Mouse (Mus musculus) intestine, embryonic 14.5 days (tissue): Measurements from ENCODE around the gene Cxcr1. TPM values are rescaled to one million over a fixed set of nuclear protein-coding genes. Genes with fewer than 3 reads are reported as not detected.

Experiments
- ATAC-seq: fragments of 200-750 bp; cut with Nextera tagmentation; replicated peaks from 2 replicates; pipeline ENCODE4 v1.8.0; 2017; ENCODE audit warnings: low read depth, moderate number of reproducible peaks, moderate TSS enrichment, moderate library complexity; ENCODE audit not compliant: low FRiP score, low TSS enrichment
- DNase-seq: peaks from one replicate; pipeline ENCODE4 v3.0.0-alpha.2; 2018; ENCODE audit warnings: low spot score
- H3K27ac ChIP-seq: fragments of 300-500 bp; sonication (generic); 2 replicates; pipeline ENCODE4 v1.5.1; 2014; ENCODE audit warnings: low read depth, mild to moderate bottlenecking, control low read depth
- H3K27me3 ChIP-seq: fragments of 300-500 bp; sonication (generic); replicated peaks from 2 replicates; pipeline ENCODE4 v1.6.1; 2014; ENCODE audit warnings: low read length, control low read depth; ENCODE audit not compliant: control insufficient read depth, insufficient read depth
- H3K36me3 ChIP-seq: fragments of 300-500 bp; sonication (generic); 2 replicates; pipeline ENCODE4 v1.6.1; 2014; ENCODE audit warnings: low read length, control low read depth; ENCODE audit not compliant: control insufficient read depth, insufficient read depth
- H3K4me1 ChIP-seq: fragments of 300-500 bp; sonication (generic); replicated peaks from 2 replicates; pipeline ENCODE4 v1.6.1; 2014; ENCODE audit warnings: low read length, control low read depth, mixed read lengths; ENCODE audit not compliant: control insufficient read depth, insufficient read depth
- H3K4me2 ChIP-seq: fragments of 300-500 bp; sonication (generic); 2 replicates; pipeline ENCODE4 v1.6.1; 2014; ENCODE audit warnings: low read length
- H3K4me3 ChIP-seq: fragments of 300-500 bp; sonication (generic); 2 replicates; pipeline ENCODE4 v1.5.1; 2014; ENCODE audit warnings: low read depth, low read length, control low read depth, mixed read lengths
- H3K9ac ChIP-seq: fragments of 300-500 bp; sonication (generic); 2 replicates; pipeline ENCODE4 v1.6.1; 2014; ENCODE audit warnings: mild to moderate bottlenecking, low read length
- H3K9me3 ChIP-seq: fragments of 300-500 bp; sonication (generic); 2 replicates; pipeline ENCODE4 v1.6.1; 2016; ENCODE audit warnings: low read length, control low read depth; ENCODE audit not compliant: control insufficient read depth
- WGBS: fragments of 180-500 bp; shearing (Covaris S2); extraction: QIAGEN DNeasy Blood & Tissue Kit; methylation state at CpG from one replicate; pipeline ENCODE4 v1.1.7; 2014; 5-methylcytosine and 5-hydroxymethylcytosine counted together
- polyA plus RNA-seq: library from polyadenylated mRNA; unstranded; fragments of >200 nt; fragmentation: Nextera tagmentation; extraction: Ambion mirVana; gene quantifications from 2 replicates; pipeline ENCODE4 v1.2.1, GENCODE M21; 2014

The Cxcr1 gene
- polyA plus RNA-seq, 1 experiment from 2014 or later, result not detected

DNA sequence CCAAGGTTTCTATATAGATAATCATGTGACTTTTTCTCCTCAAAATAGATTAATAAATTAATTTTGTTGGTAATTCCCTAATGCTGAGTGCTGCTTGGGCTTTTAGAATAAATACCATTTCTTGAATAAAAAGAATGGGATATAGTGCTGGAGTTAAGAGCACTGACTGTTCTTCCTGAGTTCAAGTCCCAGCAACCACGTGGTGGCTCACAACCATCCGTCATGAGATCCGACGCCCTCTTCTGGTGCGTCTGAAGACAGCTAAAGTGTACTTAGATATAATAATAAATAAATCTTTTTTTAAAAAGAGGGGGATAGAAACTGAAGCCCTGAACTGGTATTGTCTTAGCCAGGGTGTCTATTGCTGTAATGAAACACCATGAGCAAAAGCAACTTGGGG lies 9.0 kb upstream of the Cxcr1 start:
- 63% methylated on average over 5 of the region's 5 CpGs for WGBS
- DNase-seq (no peak), ATAC-seq (no peak)
- H3K4me3 ChIP-seq, result no peak overlapping the region
- H3K36me3 ChIP-seq, result no peaks in the 10 kb centered on the region
- no peaks in the 10 kb centered on the region for H3K27me3 ChIP-seq
- H3K4me2 ChIP-seq, result no peak overlapping the region
- no peak overlapping the region for H3K9ac ChIP-seq
- H3K9me3 ChIP-seq, result no peaks in the 10 kb centered on the region
- peaks cover 10% of the 10 kb centered on the region for H3K4me1 ChIP-seq
- H3K27ac ChIP-seq, result no peak overlapping the region

DNA sequence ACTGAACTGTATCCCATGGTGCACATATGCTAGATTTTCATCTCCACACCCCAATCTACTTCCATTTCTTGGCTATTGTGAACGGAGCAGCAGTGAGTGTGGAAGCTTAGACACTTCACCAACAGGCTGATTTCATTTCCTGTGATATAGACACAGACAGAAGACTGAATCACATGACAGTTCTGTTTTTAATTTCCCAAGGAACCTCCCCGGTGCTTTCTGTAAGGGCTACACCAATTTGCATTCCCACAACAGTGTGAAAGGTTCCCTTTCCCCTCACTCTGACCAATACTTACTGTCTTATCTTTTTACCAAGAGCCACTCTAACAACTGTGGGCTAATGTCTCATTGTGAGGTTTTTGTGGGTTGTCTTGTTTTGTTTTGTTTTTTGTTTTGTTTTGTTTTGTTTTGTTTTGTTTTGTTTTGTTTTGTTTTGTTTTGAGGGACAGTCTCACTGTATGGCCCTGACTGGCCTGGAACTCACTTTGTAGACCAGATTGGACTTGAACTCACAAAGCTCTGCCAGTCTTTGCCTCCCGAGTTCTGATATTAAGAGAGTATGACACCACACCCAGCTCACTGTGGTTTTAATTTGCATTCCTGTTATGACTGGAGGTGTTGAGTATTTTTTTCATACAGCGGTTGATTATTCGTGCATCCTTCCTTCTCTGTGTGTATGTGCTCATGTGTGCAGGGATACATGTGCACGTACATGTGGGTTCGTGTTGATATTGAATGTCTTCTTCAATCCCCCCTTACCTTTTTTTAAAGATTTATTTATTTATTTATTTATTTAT lies 6.8 kb upstream of the Cxcr1 start:
- ATAC-seq, result no peak
- Histone ChIP-seq H3K4me1 (peaks cover 10% of the 10 kb centered on the region; the same call in 1 of the 2 replicates), H3K27ac (no peak overlapping the region), H3K4me2 (no peak overlapping the region), H3K27me3 (no peaks in the 10 kb centered on the region), H3K9me3 (no peaks in the 10 kb centered on the region), H3K4me3 (no peak overlapping the region), H3K9ac (no peak overlapping the region), H3K36me3 (no peaks in the 10 kb centered on the region)
- no peak for DNase-seq
- WGBS, result 84% methylated on average over 7 of the region's 7 CpGs

DNA sequence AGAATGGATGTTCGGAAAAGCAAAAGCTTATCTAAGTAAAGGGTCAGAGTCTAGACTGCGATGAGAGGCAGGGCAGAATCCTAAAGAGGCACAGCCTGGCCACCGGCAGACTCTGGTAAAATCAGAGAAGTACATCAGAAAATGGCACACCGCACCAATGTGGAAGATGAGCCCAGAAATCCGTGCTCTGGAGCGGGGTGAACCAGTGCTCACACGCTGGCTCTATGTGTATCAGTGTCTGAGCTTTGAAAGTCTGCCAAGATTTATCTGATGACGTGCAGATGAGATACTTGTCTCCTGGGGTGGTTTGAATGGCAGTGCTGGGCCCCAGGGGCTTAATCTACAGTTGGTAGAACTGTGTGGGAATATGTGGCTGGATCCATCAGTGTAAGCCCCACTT lies 4.6 kb upstream of the Cxcr1 start:
- no peak overlapping the region for H3K9ac ChIP-seq
- no peak overlapping the region for H3K4me2 ChIP-seq
- 69% methylated on average over 8 of the region's 8 CpGs for WGBS
- DNase-seq (no peak), ATAC-seq (no peak)
- no peaks in the 10 kb centered on the region for H3K36me3 ChIP-seq
- peaks cover 10% of the 10 kb centered on the region; the same call in 1 of the 2 replicates for H3K4me1 ChIP-seq
- no peak overlapping the region for H3K27ac ChIP-seq
- H3K4me3 ChIP-seq, result no peak overlapping the region
- H3K9me3 ChIP-seq, result no peaks in the 10 kb centered on the region
- no peaks in the 10 kb centered on the region for H3K27me3 ChIP-seq

DNA sequence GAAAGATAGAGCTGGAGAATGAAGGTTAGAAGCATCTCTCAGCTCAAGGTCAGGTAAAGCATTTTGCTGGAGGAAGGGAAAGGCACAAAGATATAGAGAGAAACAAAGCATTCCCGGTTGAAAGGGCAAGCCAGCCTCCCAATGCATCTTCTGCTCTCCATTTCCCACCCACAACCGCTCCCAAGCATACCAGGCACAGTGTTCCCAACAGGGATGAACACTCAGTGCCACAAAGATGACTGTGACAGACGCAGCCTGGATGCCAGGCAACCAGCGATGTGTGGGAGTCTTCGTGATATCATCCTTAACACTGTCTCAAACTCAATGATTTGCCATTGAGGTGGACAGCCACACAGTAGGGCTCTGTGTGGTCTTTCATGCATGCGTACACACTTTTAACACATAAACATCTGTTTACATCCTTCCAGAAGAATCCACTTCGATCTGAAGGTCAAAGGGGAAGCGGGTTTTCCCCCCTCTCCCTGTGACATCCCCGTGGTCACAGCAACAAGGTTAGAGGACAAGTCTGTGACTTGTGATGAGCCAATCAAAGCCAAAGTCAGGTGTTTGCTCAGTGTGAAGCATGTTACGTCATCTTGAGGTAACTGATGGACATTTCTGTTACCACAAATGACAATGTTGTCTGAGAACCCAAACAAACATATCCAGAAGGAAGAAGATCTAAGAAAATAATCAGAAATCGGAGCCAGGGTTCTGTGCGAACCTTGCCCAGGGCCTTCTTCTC lies 3.5 kb upstream of the Cxcr1 start:
- Histone ChIP-seq H3K27ac (no peak overlapping the region), H3K36me3 (no peaks in the 10 kb centered on the region), H3K4me2 (no peak overlapping the region), H3K4me3 (no peak overlapping the region), H3K4me1 (peaks cover 10% of the 10 kb centered on the region; the same call in 1 of the 2 replicates), H3K9me3 (no peaks in the 10 kb centered on the region), H3K27me3 (no peaks in the 10 kb centered on the region), H3K9ac (no peak overlapping the region)
- WGBS, result 81% methylated on average over 12 of the region's 12 CpGs
- no peak for ATAC-seq
- no peak for DNase-seq

DNA sequence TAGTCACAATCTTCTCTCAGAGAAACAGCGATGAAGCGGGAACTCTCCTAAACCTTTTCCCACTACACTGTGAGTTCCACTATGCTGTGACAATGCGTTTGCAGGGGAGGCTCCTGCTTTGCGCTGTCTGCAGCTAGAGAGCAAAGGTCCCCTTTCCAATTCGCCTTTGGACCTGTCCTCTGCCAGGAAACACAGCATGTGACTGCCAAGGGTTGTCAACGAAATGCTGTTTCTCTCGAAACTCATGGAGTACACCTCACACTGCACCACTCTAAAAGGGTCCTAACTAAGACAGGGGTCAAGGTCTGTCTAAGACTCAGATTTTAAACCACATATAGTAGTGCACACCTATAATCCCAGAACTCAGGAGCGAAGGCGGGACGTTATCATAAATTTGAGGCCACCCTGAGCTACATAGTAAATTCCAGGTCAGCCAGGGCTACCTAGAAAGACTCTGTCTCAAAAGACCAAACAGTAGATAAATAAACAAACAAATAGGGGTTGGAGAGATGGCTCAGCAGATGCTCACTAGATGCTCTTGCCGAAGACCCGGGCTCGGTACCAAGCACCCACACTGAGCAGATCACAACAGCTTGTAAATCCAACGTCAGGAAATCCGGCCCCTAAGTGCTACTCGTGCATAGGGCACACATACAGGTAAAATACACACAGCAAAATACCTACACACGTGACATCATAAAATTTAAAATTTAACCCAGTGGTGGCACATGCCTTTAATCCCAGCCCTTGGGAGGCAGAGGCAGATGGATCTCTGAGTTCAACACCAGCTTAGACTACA lies 2.4 kb upstream of the Cxcr1 start:
- Histone ChIP-seq H3K36me3 (no peaks in the 10 kb centered on the region), H3K27ac (no peak overlapping the region), H3K4me3 (no peak overlapping the region), H3K27me3 (no peaks in the 10 kb centered on the region), H3K9ac (no peak overlapping the region), H3K4me2 (no peak overlapping the region), H3K4me1 (peaks cover 10% of the 10 kb centered on the region; the same call in 1 of the 2 replicates), H3K9me3 (no peaks in the 10 kb centered on the region)
- WGBS, result 73% methylated on average over 17 of the region's 17 CpGs
- DNase-seq (no peak), ATAC-seq (no peak)

DNA sequence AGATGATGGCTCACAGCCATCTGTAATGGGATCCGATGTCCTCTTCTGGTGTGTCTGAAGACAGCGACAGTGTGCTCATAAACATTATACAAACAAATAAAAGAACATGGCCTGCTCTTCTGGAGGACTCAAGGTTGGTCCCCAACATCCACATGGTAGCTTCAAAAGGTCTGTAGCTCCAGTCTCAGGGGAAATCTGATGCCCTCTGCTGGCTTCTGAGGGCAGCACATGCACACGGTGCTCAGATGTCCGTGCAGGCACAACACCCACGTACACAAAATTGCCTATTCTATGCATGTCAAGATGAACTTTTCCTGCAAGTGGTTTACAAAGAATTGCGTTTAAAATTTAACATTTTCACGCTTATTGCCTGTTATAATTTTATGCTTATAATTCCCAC lies 1.5 kb upstream of the Cxcr1 start:
- H3K4me3 ChIP-seq, result no peak overlapping the region
- no peak overlapping the region for H3K4me2 ChIP-seq
- no peak for DNase-seq
- H3K4me1 ChIP-seq, result peaks cover 7% of the 10 kb centered on the region; the same call in 1 of the 2 replicates
- WGBS, result 52% methylated on average over 7 of the region's 7 CpGs
- H3K27ac ChIP-seq, result no peak overlapping the region
- H3K9me3 ChIP-seq, result no peaks in the 10 kb centered on the region
- ATAC-seq, result no peak
- H3K36me3 ChIP-seq, result no peaks in the 10 kb centered on the region
- no peaks in the 10 kb centered on the region for H3K27me3 ChIP-seq
- no peak overlapping the region for H3K9ac ChIP-seq

DNA sequence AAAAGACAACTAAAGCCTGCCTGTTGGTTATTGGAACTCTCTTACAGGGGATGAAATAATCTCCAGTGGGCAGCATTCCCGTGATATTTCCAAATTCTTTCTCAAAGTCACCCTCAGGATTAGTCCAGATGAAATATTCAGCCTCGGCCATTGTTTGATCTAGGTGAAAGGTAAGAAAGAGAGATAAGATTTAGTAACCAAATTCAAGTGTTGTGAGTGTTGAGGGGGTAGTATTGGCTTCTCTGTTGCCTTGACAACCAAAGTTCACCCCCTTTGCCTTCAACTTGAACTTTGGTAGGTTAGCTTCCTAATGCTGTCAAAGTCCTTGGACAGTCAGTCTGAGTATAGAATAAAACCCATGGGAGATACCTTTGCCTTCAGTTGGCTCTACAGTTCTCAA lies 1.7 kb downstream of the Cxcr1 start:
- Histone ChIP-seq H3K4me1 (no peaks in the 10 kb centered on the region), H3K4me2 (no peak overlapping the region), H3K27me3 (no peaks in the 10 kb centered on the region), H3K9me3 (no peaks in the 10 kb centered on the region), H3K27ac (no peak overlapping the region), H3K36me3 (no peaks in the 10 kb centered on the region), H3K9ac (no peak overlapping the region), H3K4me3 (no peak overlapping the region)
- ATAC-seq (no peak), DNase-seq (no peak)
- WGBS, result 77% methylated on average over 2 of the region's 2 CpGs

DNA sequence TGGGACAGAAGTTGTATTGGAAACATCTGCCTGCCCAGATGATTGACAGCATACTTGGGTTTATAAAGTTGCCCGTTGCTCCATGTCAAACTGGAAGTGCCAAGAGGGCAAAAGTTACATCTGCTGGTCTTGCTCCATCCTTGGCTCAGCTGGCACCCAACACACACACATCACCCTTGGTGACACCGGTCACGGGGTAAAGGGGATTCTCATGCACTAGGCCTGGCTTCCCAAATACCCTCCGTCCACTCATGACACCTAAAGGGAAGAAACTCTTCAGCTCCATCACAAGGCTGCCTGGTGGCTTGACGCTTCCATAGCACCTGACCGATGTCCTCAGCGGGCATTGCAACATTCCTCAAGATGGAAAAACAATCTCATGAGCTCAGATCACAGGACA lies 4.0 kb downstream of the Cxcr1 start:
- no peaks in the 10 kb centered on the region for H3K9me3 ChIP-seq
- H3K4me1 ChIP-seq, result no peaks in the 10 kb centered on the region; the same call in 1 of the 2 replicates
- no peak overlapping the region for H3K4me3 ChIP-seq
- no peak overlapping the region for H3K9ac ChIP-seq
- no peak for DNase-seq
- no peak overlapping the region for H3K4me2 ChIP-seq
- WGBS, result 93% methylated on average over 7 of the region's 7 CpGs
- H3K27me3 ChIP-seq, result no peaks in the 10 kb centered on the region
- H3K27ac ChIP-seq, result no peak overlapping the region
- ATAC-seq, result no peak
- H3K36me3 ChIP-seq, result no peaks in the 10 kb centered on the region
